Mouse (Mus musculus) heart, embryonic 11.5 days (tissue): ENCODE measurements around the gene Iscu. TPM values are rescaled to one million over a fixed set of nuclear protein-coding genes. Genes with fewer than 3 reads are reported as not detected.

Experiments used
- ATAC-seq: fragments of 200-750 bp; cut with Nextera tagmentation; replicated peaks from 2 replicates; pipeline ENCODE4 v1.8.0; 2017; ENCODE audit warnings: moderate library complexity; ENCODE audit not compliant: insufficient number of reproducible peaks, low FRiP score, low TSS enrichment
- H3K27ac ChIP-seq: fragments of 300-500 bp; sonication (generic); 2 replicates; pipeline ENCODE4 v1.5.1; 2014; ENCODE audit warnings: mild to moderate bottlenecking, low read depth, low read length
- H3K27me3 ChIP-seq: fragments of 300-500 bp; sonication (generic); 2 replicates; pipeline ENCODE4 v1.6.1; 2014; ENCODE audit warnings: mild to moderate bottlenecking, low read length, mixed read lengths; ENCODE audit not compliant: control insufficient read depth, insufficient read depth
- H3K36me3 ChIP-seq: fragments of 300-500 bp; sonication (generic); 2 replicates; pipeline ENCODE4 v1.6.1; 2014; ENCODE audit warnings: mild to moderate bottlenecking, low read length, moderate library complexity, mixed read lengths; ENCODE audit not compliant: control insufficient read depth, insufficient read depth
- H3K4me1 ChIP-seq: fragments of 300-500 bp; sonication (generic); 2 replicates; pipeline ENCODE4 v1.6.1; 2014; ENCODE audit warnings: low read length; ENCODE audit not compliant: control insufficient read depth, insufficient read depth
- H3K4me2 ChIP-seq: fragments of 300-500 bp; sonication (generic); 2 replicates; pipeline ENCODE4 v1.6.1; 2014; ENCODE audit warnings: mild to moderate bottlenecking, moderate library complexity
- H3K4me3 ChIP-seq: fragments of 300-500 bp; sonication (generic); 2 replicates; pipeline ENCODE4 v1.5.1; 2014; ENCODE audit warnings: low read depth, low read length
- H3K9ac ChIP-seq: fragments of 300-500 bp; sonication (generic); 2 replicates; pipeline ENCODE4 v1.6.1; 2014; ENCODE audit warnings: mild to moderate bottlenecking, low read depth, low read length, moderate library complexity
- H3K9me3 ChIP-seq: fragments of 300-500 bp; sonication (generic); replicated peaks from 2 replicates; pipeline ENCODE4 v1.6.1; 2016; ENCODE audit warnings: low read length; ENCODE audit not compliant: control insufficient read depth
- WGBS: fragments of 180-500 bp; shearing (Covaris S2); extraction: QIAGEN DNeasy Blood & Tissue Kit; methylation state at CpG from one replicate; pipeline ENCODE4 v1.1.7; 2014; ENCODE audit not compliant: insufficient replicate concordance; 5-methylcytosine and 5-hydroxymethylcytosine counted together
- polyA plus RNA-seq: library from polyadenylated mRNA; unstranded; fragments of >200 nt; fragmentation: Nextera tagmentation; extraction: Ambion mirVana; gene quantifications from 2 replicates; pipeline ENCODE4 v1.2.1, GENCODE M21; 2014

Iscu gene
- polyA plus RNA-seq, 1 experiment from 2014 or later: 104 TPM

DNA sequence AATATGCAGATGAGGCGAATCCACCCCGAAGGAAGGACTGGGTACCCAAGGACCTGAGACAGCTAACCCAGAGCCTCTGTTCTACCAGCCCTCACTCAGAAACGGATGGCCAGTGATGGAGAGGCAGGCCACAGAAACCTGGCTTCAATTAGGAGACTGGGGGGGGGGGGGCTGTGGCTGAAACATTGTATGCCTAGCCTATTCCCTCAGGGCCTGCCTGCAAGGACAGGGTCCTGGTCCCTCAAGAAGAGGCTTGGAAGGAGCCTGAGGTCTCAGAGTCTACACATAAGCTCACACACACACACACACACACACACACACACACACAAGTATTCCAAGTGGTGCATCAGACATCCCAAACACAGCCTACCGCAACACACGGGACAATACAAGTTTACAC, 27.1 kb downstream of the Iscu start:
- peak overlapping the region; percentile 25 for H3K4me3 ChIP-seq
- no peak overlapping the region for H3K9ac ChIP-seq
- H3K27me3 ChIP-seq: peaks cover 12% of the 10 kb centered on the region
- no peaks in the 10 kb centered on the region; the same call in 1 of the 2 replicates for H3K36me3 ChIP-seq
- no peaks in the 10 kb centered on the region for H3K9me3 ChIP-seq
- peak overlapping the region; percentile 58 for H3K4me2 ChIP-seq
- H3K27ac ChIP-seq: peak overlapping the region; percentile 59
- 40% methylated on average over 5 of the region's 5 CpGs for WGBS
- no peak for ATAC-seq
- peaks cover 23% of the 10 kb centered on the region for H3K4me1 ChIP-seq

DNA sequence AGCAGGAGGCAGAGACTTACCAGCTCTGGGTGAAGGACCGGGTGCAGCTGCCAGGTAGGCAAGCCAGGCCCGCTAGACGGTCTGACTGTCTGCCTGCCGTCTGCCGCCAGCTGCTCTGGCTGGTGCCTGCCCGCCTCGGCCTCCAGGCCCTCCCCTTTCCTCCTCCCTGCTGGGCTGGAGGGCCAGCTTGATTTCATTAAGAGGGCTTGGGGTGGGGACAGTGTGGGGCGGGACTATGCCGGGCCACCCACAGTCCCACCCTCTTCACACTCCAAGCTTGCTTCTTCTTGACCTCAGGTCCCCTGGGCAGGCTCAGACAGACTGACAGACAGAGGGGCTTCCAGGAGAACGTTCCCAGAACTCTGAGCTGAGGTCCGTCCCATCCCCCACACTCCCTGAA, 27.7 kb downstream of the Iscu start, which contains the start of gene Tmem119:
TSS of gene Tmem119 (minus strand) at position 237 of the 400 bp plus-strand sequence.
- Histone ChIP-seq H3K4me3 (peak within 1 kb of the TSS; percentile 25), H3K4me2 (peak within 1 kb of the TSS; percentile 58), H3K27ac (peak within 1 kb of the TSS; percentile 59), H3K9ac (no peak within 1 kb of the TSS), H3K36me3 (no peaks in the 10 kb centered on the region; the same call in 1 of the 2 replicates), H3K4me1 (peaks cover 23% of the 10 kb centered on the region), H3K27me3 (peaks cover 9% of the 10 kb centered on the region), H3K9me3 (no peaks in the 10 kb centered on the region)
- ATAC-seq: peak; percentile 68
- WGBS: 2% methylated on average over 11 of the region's 11 CpGs

GRCm38 (mm10) chr5:113804395-113804966, 31.9 kb downstream of the Iscu start:
- 59% methylated on average over 7 of the region's 7 CpGs for WGBS
- peaks cover 13% of the 10 kb centered on the region for H3K4me1 ChIP-seq

GRCm38 (mm10) chr5:113805301-113805700, 32.8 kb downstream of the Iscu start:
- no peaks in the 10 kb centered on the region for H3K9me3 ChIP-seq
- peaks cover 10% of the 10 kb centered on the region for H3K4me1 ChIP-seq
- ATAC-seq: no peak
- no peak overlapping the region for H3K4me2 ChIP-seq
- no peak overlapping the region for H3K27ac ChIP-seq
- H3K36me3 ChIP-seq: no peaks in the 10 kb centered on the region
- no peak overlapping the region for H3K4me3 ChIP-seq
- peaks cover 2% of the 10 kb centered on the region; the same call in 1 of the 2 replicates for H3K27me3 ChIP-seq
- no peak overlapping the region for H3K9ac ChIP-seq
- 89% methylated on average over 9 of the region's 9 CpGs for WGBS

More at GRCm38 (mm10) chr5:113804395-113804966, 31.9 kb downstream of the Iscu start:
- H3K27ac ChIP-seq: no peak overlapping the region
- H3K36me3 ChIP-seq: no peaks in the 10 kb centered on the region
- H3K4me3 ChIP-seq: no peak overlapping the region
- H3K4me2 ChIP-seq: no peak overlapping the region
- no peak overlapping the region for H3K9ac ChIP-seq
- no peak for ATAC-seq
- peaks cover 2% of the 10 kb centered on the region; the same call in 1 of the 2 replicates for H3K27me3 ChIP-seq
- H3K9me3 ChIP-seq: no peaks in the 10 kb centered on the region

DNA sequence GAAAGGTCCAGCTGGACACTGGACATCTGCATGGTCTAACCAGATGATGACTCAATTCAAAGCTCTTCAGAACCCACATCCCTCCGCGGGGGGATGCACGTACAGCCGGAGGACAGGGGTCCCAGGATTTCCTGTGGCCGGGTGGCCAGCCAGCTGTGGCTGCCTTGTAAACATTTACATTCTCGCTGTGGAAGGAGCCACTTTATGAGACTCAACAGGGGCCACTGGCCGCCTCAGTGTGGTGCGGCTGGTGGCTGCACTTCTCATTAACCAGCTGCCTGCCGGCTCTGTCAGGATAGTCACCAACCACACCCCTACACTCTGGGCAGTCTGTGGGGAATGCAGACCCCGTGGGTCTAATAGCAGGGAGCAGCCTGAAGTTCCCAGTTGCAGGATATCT, 33.9 kb downstream of the Iscu start:
- Histone ChIP-seq H3K4me1 (peaks cover 5% of the 10 kb centered on the region; the same call in 1 of the 2 replicates), H3K4me2 (no peak overlapping the region), H3K9me3 (no peaks in the 10 kb centered on the region), H3K9ac (no peak overlapping the region), H3K36me3 (no peaks in the 10 kb centered on the region), H3K27ac (no peak overlapping the region), H3K4me3 (no peak overlapping the region), H3K27me3 (peaks cover 2% of the 10 kb centered on the region; the same call in 1 of the 2 replicates)
- no peak for ATAC-seq
- WGBS: 26% methylated on average over 10 of the region's 10 CpGs

- H3K9ac ChIP-seq: no peak overlapping the region
- H3K4me3 ChIP-seq: no peak overlapping the region
- WGBS: 34% methylated on average over 9 of the region's 9 CpGs
- ATAC-seq: no peak
- H3K9me3 ChIP-seq: no peaks in the 10 kb centered on the region
- H3K36me3 ChIP-seq: no peaks in the 10 kb centered on the region
- peaks cover 2% of the 10 kb centered on the region for H3K27me3 ChIP-seq
- no peak overlapping the region for H3K4me2 ChIP-seq
- H3K27ac ChIP-seq: no peak overlapping the region; the same call in 1 of the 2 replicates
- peaks cover 5% of the 10 kb centered on the region; the same call in 1 of the 2 replicates for H3K4me1 ChIP-seq
Observed at GRCm38 (mm10) chr5:113807712-113808111, 35.2 kb downstream of the Iscu start.

- H3K27ac ChIP-seq: no peak overlapping the region
- H3K4me2 ChIP-seq: no peak overlapping the region
- no peaks in the 10 kb centered on the region for H3K36me3 ChIP-seq
- H3K4me1 ChIP-seq: peaks cover 5% of the 10 kb centered on the region; the same call in 1 of the 2 replicates
- no peak overlapping the region for H3K4me3 ChIP-seq
- H3K9me3 ChIP-seq: no peaks in the 10 kb centered on the region
- 40% methylated on average over 2 of the region's 2 CpGs for WGBS
- ATAC-seq: no peak; the same call in 1 of the 2 replicates
- H3K27me3 ChIP-seq: peaks cover 5% of the 10 kb centered on the region
- H3K9ac ChIP-seq: 0 out of 2 replicates have a peak overlapping the region, but pooled peaks have one; percentile 10
Observed at GRCm38 (mm10) chr5:113808177-113808576, 35.6 kb downstream of the Iscu start.

DNA sequence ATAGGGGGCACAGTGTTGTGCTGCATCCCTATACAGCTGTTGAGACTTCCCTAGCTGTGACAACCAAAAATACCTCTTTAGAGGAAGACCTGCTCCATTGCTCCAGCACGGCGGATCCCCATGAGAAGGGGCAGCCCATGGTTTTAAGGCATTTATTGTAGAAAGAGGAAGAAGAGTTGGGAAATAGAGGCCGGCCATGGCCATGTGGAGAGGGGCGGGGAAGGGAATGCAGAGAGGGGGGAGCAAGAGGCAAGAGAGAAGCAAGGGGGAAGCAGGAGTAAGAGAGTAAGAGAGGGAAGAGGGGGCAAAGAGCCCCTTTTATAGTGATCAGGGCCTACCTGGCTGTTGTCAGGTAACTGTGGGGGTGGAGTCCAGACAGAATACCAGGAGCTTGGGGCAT, 37.6 kb downstream of the Iscu start:
- Histone ChIP-seq H3K4me3 (no peak overlapping the region), H3K27ac (no peak overlapping the region), H3K36me3 (no peaks in the 10 kb centered on the region), H3K4me2 (no peak overlapping the region), H3K27me3 (peaks cover 5% of the 10 kb centered on the region), H3K4me1 (peaks cover 5% of the 10 kb centered on the region; the same call in 1 of the 2 replicates), H3K9ac (no peak overlapping the region), H3K9me3 (no peaks in the 10 kb centered on the region)
- no peak for ATAC-seq
- WGBS: 86% methylated on average over 4 of the region's 4 CpGs
